Mouse (Mus musculus): Measurements from ENCODE around the gene Capn15.
A peak's percentile ranks its signal among the peaks of the same experiment; 100 is the strongest.

Capn15 gene

DNA sequence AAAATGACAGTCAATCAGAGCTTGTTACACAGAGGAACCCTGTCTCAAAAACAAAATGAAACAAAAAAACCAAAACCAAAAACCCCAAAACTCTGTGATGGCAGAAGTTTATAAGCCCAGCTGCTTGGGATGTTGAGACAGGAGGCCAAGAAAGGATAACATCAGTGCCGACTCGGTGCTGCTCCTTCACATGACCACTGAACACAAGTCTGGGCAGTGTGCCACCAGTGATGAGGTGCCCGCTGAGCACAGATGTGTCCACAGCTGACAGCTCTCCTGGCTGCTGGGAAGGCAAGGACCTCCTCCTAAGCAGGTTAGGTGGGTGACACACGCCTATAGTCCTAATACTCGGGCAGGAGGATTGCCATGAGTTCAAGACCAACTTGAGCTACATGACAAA, 63.5 kb downstream of the Capn15 start:
- no peak for DNase-seq (ENCODE audit: extremely low read depth, low read depth)

GRCm38 (mm10) chr17:25919786-25920642, 65.6 kb downstream of the Capn15 start:
- peak; percentile 100 for DNase-seq (ENCODE audit: extremely low read depth, low read depth)

- DNase-seq (ENCODE audit: extremely low read depth, low read depth): no peak
Measured at GRCm38 (mm10) chr17:25919144-25919785, 66.3 kb downstream of the Capn15 start, which contains the start of gene Rab40c. Gene Rab40c, minus strand, starts transcription at chr17:25919727.

GRCm38 (mm10) chr17:25918037-25918750, 67.4 kb downstream of the Capn15 start:
- no peak for DNase-seq (ENCODE audit: extremely low read depth, low read depth)

- DNase-seq (ENCODE audit: extremely low read depth, low read depth): no peak
Measured at GRCm38 (mm10) chr17:25916931-25917647, 68.5 kb downstream of the Capn15 start.

DNA sequence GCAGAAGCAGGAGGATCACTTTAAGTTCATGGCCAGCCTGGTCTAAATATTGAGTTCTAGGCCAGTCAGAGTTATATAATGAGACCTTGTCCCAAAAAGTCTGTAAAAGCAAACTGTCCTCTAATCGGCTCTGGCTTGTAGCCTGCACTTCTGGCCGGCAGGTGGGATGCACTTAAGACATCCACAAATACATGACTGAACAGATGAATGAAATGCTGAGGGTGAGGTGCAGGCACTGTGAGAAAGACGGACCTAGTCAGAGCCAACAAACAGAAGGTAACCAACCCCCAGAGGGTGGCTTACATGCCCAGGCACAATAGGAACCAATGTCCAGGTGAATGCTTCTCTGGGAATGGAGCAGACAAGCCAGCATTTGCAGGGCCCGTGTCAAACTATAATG, 71.3 kb downstream of the Capn15 start:
- DNase-seq (ENCODE audit: extremely low read depth, low read depth): no peak

- peak; percentile 45 for DNase-seq (ENCODE audit: extremely low read depth, low read depth)
Measured at GRCm38 (mm10) chr17:25913877-25914275, 71.7 kb downstream of the Capn15 start.

- no peak for DNase-seq (ENCODE audit: extremely low read depth, low read depth)
Measured at GRCm38 (mm10) chr17:25913186-25913876, 72.3 kb downstream of the Capn15 start.

DNA sequence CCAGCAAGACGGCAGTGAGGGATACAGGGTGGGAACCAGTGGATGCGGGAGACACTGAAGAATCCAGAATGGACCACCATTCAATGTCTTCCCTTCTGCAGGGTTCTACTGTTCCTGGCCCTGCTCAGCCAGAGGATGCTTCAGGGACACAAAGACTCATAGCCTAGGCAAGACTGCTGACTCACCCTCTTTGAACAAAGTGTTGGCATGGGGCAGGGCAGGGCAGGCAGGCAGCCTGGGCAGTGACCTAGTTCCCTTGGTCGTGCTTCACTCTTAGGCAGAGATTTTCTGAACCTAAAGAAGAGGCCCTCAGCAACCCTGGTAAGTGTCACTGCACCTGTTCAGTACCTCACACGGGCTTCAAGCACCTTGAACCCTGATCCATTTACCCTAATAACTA, 73.8 kb downstream of the Capn15 start:
- no peak for DNase-seq (ENCODE audit: extremely low read depth, low read depth)

Data from MEL-GATA-1-ER (cell line).